Mouse (Mus musculus): ENCODE measurements around the gene Trim9. TPM values are rescaled to one million over a fixed set of nuclear protein-coding genes. Genes with fewer than 3 reads are reported as not detected.

Trim9 gene
- polyA plus RNA-seq, 1 experiment: 202 TPM

GRCm38 (mm10) chr12:70333253-70333805, 14.1 kb downstream of the Trim9 start:
- Histone ChIP-seq H3K4me3 (ENCODE audit: insufficient read depth, low read length) (no peak overlapping the region), H3K27ac (ENCODE audit: insufficient read depth, low read length) (peak overlapping the region; percentile 33; the same call in 1 of the 2 replicates), H3K4me1 (ENCODE audit: control insufficient read depth, insufficient read depth, low read length) (peaks cover 17% of the 10 kb centered on the region)
- no peak for TF ChIP-seq POLR2A (IDR thresholded peaks at IDR 0.05; ENCODE audit: extremely low read depth, insufficient read depth, low read length)
- no peak for TF ChIP-seq CTCF (IDR thresholded peaks at IDR 0.05; ENCODE audit: extremely low read depth, insufficient read depth, low read length)

- TF ChIP-seq POLR2A (IDR thresholded peaks at IDR 0.05; ENCODE audit: extremely low read depth, insufficient read depth, low read length) (no peak), CTCF (IDR thresholded peaks at IDR 0.05; ENCODE audit: extremely low read depth, insufficient read depth, low read length) (no peak)
- H3K4me3 ChIP-seq (ENCODE audit: insufficient read depth, low read length): no peak overlapping the region
- no peak overlapping the region for H3K27ac ChIP-seq (ENCODE audit: insufficient read depth, low read length)
- peaks cover 12% of the 10 kb centered on the region for H3K4me1 ChIP-seq (ENCODE audit: control insufficient read depth, insufficient read depth, low read length)
Measured at GRCm38 (mm10) chr12:70329059-70329458, 18.4 kb downstream of the Trim9 start.

- Histone ChIP-seq H3K4me3 (ENCODE audit: insufficient read depth, low read length) (no peak overlapping the region), H3K27ac (ENCODE audit: insufficient read depth, low read length) (no peak overlapping the region), H3K4me1 (ENCODE audit: control insufficient read depth, insufficient read depth, low read length) (peaks cover 5% of the 10 kb centered on the region)
- TF ChIP-seq POLR2A (IDR thresholded peaks at IDR 0.05; ENCODE audit: extremely low read depth, insufficient read depth, low read length) (no peak), CTCF (IDR thresholded peaks at IDR 0.05; ENCODE audit: extremely low read depth, insufficient read depth, low read length) (no peak)
Measured at GRCm38 (mm10) chr12:70326956-70327355, 20.5 kb downstream of the Trim9 start.

- H3K4me3 ChIP-seq (ENCODE audit: insufficient read depth, low read length): no peak overlapping the region
- H3K27ac ChIP-seq (ENCODE audit: insufficient read depth, low read length): no peak overlapping the region
- no peak for TF ChIP-seq POLR2A (IDR thresholded peaks at IDR 0.05; ENCODE audit: extremely low read depth, insufficient read depth, low read length)
- no peak for TF ChIP-seq CTCF (IDR thresholded peaks at IDR 0.05; ENCODE audit: extremely low read depth, insufficient read depth, low read length)
- peaks cover 5% of the 10 kb centered on the region for H3K4me1 ChIP-seq (ENCODE audit: control insufficient read depth, insufficient read depth, low read length)
Measured at GRCm38 (mm10) chr12:70326393-70326792, 21.0 kb downstream of the Trim9 start.

- H3K4me1 ChIP-seq (ENCODE audit: control insufficient read depth, insufficient read depth, low read length): peaks cover 3% of the 10 kb centered on the region
- TF ChIP-seq CTCF (IDR thresholded peaks at IDR 0.05; ENCODE audit: extremely low read depth, insufficient read depth, low read length) (no peak), POLR2A (IDR thresholded peaks at IDR 0.05; ENCODE audit: extremely low read depth, insufficient read depth, low read length) (no peak)
- no peak overlapping the region for H3K27ac ChIP-seq (ENCODE audit: insufficient read depth, low read length)
- H3K4me3 ChIP-seq (ENCODE audit: insufficient read depth, low read length): no peak overlapping the region
Measured at GRCm38 (mm10) chr12:70325826-70326225, 21.6 kb downstream of the Trim9 start.

- Histone ChIP-seq H3K27ac (ENCODE audit: insufficient read depth, low read length) (no peak overlapping the region), H3K4me1 (ENCODE audit: control insufficient read depth, insufficient read depth, low read length) (peaks cover 7% of the 10 kb centered on the region), H3K4me3 (ENCODE audit: insufficient read depth, low read length) (no peak overlapping the region)
- TF ChIP-seq CTCF (IDR thresholded peaks at IDR 0.05; ENCODE audit: extremely low read depth, insufficient read depth, low read length): no peak
- no peak for TF ChIP-seq POLR2A (IDR thresholded peaks at IDR 0.05; ENCODE audit: extremely low read depth, insufficient read depth, low read length)
Measured at GRCm38 (mm10) chr12:70322790-70323189, 24.6 kb downstream of the Trim9 start.

- H3K4me1 ChIP-seq (ENCODE audit: control insufficient read depth, insufficient read depth, low read length): peaks cover 26% of the 10 kb centered on the region
- no peak overlapping the region for H3K27ac ChIP-seq (ENCODE audit: insufficient read depth, low read length)
- TF ChIP-seq CTCF (IDR thresholded peaks at IDR 0.05; ENCODE audit: extremely low read depth, insufficient read depth, low read length) (no peak), POLR2A (IDR thresholded peaks at IDR 0.05; ENCODE audit: extremely low read depth, insufficient read depth, low read length) (no peak)
Measured at GRCm38 (mm10) chr12:70316147-70316546, 31.3 kb downstream of the Trim9 start.

GRCm38 (mm10) chr12:70307881-70308280, 39.5 kb downstream of the Trim9 start:
- Histone ChIP-seq H3K4me1 (ENCODE audit: control insufficient read depth, insufficient read depth, low read length) (peaks cover 45% of the 10 kb centered on the region), H3K27ac (ENCODE audit: insufficient read depth, low read length) (peak overlapping the region; percentile 82)

More at GRCm38 (mm10) chr12:70316147-70316546, 31.3 kb downstream of the Trim9 start:
- no peak overlapping the region for H3K4me3 ChIP-seq (ENCODE audit: insufficient read depth, low read length)

GRCm38 (mm10) chr12:70307062-70307461, 40.4 kb downstream of the Trim9 start:
- Histone ChIP-seq H3K27ac (ENCODE audit: insufficient read depth, low read length) (peak overlapping the region; percentile 82; the same call in 1 of the 2 replicates), H3K4me1 (ENCODE audit: control insufficient read depth, insufficient read depth, low read length) (peaks cover 45% of the 10 kb centered on the region), H3K4me3 (ENCODE audit: insufficient read depth, low read length) (no peak overlapping the region)
- TF ChIP-seq POLR2A (IDR thresholded peaks at IDR 0.05; ENCODE audit: extremely low read depth, insufficient read depth, low read length) (no peak), CTCF (IDR thresholded peaks at IDR 0.05; ENCODE audit: extremely low read depth, insufficient read depth, low read length) (no peak)

More at GRCm38 (mm10) chr12:70307881-70308280, 39.5 kb downstream of the Trim9 start:
- TF ChIP-seq CTCF (IDR thresholded peaks at IDR 0.05; ENCODE audit: extremely low read depth, insufficient read depth, low read length) (no peak), POLR2A (IDR thresholded peaks at IDR 0.05; ENCODE audit: extremely low read depth, insufficient read depth, low read length) (no peak)
- H3K4me3 ChIP-seq (ENCODE audit: insufficient read depth, low read length): no peak overlapping the region

GRCm38 (mm10) chr12:70304014-70304413, 43.4 kb downstream of the Trim9 start:
- H3K27ac ChIP-seq (ENCODE audit: insufficient read depth, low read length): no peak overlapping the region
- no peak for TF ChIP-seq CTCF (IDR thresholded peaks at IDR 0.05; ENCODE audit: extremely low read depth, insufficient read depth, low read length)
- TF ChIP-seq POLR2A (IDR thresholded peaks at IDR 0.05; ENCODE audit: extremely low read depth, insufficient read depth, low read length): no peak
- no peak overlapping the region for H3K4me3 ChIP-seq (ENCODE audit: insufficient read depth, low read length)
- H3K4me1 ChIP-seq (ENCODE audit: control insufficient read depth, insufficient read depth, low read length): peaks cover 41% of the 10 kb centered on the region
